Mouse (Mus musculus): ENCODE results near the gene Ccdc146.
A peak's percentile ranks its signal among the peaks of the same experiment; 100 is the strongest.

The Ccdc146 gene

GRCm38 (mm10) chr5:21424614-21425602 is at the start of gene Ccdc146, which contains the start of gene Fam185a:
TSS of gene Ccdc146 (minus strand) at chr5:21424677.
TSS of gene Fam185a (plus strand) at chr5:21424958.
- DNase-seq (ENCODE audit: low spot score), result peak; percentile 99

- no peak for DNase-seq (ENCODE audit: low spot score)
These were observed 43.6 kb upstream of the Ccdc146 start for GRCm38 (mm10) chr5:21468100-21468499.

GRCm38 (mm10) chr5:21467387-21467786 is 42.9 kb upstream of the Ccdc146 start:
- DNase-seq (ENCODE audit: low spot score), result no peak

DNA sequence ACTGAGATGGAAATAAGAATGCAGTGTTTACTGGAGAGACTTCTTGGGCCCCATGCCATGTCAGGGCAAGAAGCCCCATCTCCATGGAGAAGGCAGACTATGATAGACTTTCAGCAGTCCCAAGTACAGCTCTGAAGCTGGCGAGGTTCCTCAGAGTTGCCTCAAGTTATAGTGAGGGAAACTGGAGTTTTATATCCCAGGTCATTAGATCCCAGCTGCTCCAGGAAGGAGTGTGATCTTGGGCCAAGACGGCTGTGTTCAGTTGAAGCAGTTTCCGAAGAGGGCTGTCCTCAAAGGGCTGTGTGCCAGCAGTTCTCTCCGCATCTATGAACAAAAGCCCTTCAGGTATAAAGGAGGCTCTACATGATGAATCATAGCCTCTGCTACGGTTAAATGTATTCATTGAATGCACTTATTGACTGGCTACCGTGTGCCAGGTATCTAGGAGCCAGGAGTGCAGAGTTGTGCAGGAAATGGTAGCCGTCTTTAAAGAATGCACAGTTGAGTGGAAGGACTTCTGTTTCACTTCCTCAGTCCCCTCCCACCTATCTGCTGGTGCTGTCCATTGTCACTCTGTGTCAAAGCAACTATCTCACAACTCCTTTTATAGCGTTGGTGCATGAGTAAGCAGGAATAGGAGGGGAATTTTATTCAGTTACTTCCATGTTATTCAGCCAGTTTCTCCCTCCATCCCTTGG is 16.5 kb upstream of the Ccdc146 start:
- DNase-seq (ENCODE audit: low spot score), result no peak

GRCm38 (mm10) chr5:21439446-21440110 is 15.1 kb upstream of the Ccdc146 start:
- DNase-seq (ENCODE audit: low spot score), result no peak

GRCm38 (mm10) chr5:21438428-21438827 is 14.0 kb upstream of the Ccdc146 start:
- no peak for DNase-seq (ENCODE audit: low spot score)

DNA sequence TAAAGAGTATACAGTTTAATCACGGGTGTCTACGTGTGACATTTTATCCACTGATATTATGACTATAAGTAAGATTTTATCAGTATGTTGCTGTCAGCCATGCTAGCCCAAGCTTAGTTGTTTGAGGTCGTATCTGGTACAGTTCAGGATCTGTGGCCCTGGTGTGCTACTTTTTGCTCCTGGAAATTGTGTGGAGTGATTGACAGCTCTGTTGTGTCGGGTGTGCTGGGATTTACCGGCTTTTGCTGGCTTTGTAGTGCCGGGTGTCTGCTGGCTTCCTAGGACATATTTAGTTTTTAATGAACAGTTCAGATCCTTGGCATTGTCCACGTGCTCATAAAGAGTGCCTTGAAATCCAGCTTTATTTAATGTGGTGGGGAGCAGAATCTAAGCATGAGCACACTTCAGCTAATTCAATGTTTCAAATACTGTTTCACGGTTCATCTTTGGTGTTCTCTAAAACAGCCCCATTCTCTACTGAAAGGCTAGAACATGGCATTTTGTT is 12.0 kb upstream of the Ccdc146 start:
- no peak for DNase-seq (ENCODE audit: low spot score)

GRCm38 (mm10) chr5:21434148-21434929 is 9.9 kb upstream of the Ccdc146 start:
- DNase-seq (ENCODE audit: low spot score), result peak; percentile 50

GRCm38 (mm10) chr5:21426666-21427065 is 2.2 kb upstream of the Ccdc146 start:
- no peak for DNase-seq (ENCODE audit: low spot score)

GRCm38 (mm10) chr5:21420609-21421008 is 3.9 kb downstream of the Ccdc146 start:
- peak; percentile 60 for DNase-seq (ENCODE audit: low spot score)

GRCm38 (mm10) chr5:21418613-21419012 is 5.9 kb downstream of the Ccdc146 start:
- DNase-seq (ENCODE audit: low spot score), result no peak

GRCm38 (mm10) chr5:21414116-21414820 is 10.2 kb downstream of the Ccdc146 start:
- no peak for DNase-seq (ENCODE audit: low spot score)

GRCm38 (mm10) chr5:21413322-21413721 is 11.2 kb downstream of the Ccdc146 start:
- no peak for DNase-seq (ENCODE audit: low spot score)

GRCm38 (mm10) chr5:21412056-21412455 is 12.4 kb downstream of the Ccdc146 start:
- DNase-seq (ENCODE audit: low spot score), result no peak

- no peak for DNase-seq (ENCODE audit: low spot score)
These were observed 13.2 kb downstream of the Ccdc146 start for GRCm38 (mm10) chr5:21411261-21411666.

GRCm38 (mm10) chr5:21395205-21395840 is 29.2 kb downstream of the Ccdc146 start:
- DNase-seq (ENCODE audit: low spot score), result peak; percentile 16

DNA sequence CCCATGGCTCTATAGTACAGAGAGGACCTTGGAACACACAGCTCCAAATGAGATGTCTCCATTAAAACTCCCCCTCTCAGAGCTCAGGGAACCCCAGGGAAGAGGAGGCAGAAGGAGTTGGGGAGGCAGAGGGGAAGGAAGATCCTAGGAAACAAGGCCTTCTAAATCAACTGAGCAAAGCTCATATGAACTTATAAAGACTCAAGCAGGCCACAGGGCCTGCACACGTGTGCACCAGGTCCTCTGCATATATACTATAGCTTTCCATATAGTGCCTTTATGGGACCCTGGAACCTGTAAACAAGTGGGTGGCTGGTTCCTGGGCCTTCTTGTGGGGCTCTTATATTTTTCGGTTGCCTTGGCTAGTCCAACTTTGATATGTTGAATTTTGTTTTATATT is 29.9 kb downstream of the Ccdc146 start:
- DNase-seq (ENCODE audit: low spot score), result no peak

DNA sequence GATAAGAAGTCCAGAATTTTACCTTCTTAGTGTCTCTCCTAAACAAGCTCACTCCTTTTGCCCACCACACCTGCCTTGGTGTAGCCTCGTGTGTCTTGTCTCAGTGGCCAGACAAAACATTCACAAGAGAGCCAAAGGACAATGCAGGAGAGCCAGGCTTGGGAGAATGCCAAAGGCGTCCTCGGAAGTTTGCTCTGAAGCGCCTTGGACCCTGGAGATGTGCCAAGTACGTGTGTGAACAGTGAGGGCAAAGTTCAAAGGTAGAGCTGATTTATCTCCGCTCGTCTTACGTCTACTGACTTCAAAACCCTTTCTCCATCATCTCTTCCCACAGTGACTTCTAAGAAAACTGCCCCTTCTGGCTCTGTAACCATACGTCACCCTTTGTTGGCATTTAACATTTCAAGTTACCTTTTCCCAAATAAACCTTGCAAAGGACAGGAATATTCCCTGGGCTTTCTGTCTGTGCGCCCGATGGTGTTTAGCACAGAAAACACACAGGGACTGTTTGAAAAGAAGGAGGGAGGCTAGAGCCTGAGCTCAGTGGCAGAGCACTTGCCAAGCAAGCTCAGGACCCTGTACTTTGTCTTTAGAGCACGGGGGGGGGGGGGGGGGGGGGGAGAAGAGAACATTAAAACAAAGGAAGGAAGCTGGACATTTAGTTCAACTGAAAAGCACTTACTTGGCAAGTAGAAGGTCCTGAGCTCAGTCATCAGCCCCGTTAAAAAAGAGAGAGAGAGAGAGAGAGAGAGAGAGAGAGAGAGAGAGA is 32.7 kb downstream of the Ccdc146 start:
- no peak for DNase-seq (ENCODE audit: low spot score)

DNA sequence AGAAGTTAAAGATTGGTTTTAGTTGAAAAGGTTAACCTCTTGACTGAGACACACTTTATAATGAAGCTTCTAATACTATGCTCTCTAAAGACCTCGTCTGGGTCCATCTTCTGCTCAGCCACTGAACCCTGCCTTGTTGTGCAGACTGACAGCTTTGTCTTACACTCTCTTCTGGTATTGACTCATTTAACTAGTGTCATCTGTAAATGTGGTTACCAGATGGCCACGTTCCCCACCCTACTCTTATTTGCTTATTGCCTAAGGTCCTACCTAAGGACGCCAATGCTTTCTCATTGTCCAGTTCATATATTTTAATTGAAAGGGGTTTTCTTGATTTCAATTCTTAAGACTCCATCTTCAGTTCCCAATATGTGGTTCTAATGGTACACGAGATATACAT is 35.6 kb downstream of the Ccdc146 start:
- DNase-seq (ENCODE audit: low spot score), result no peak

Data from embryo, embryonic 10.5 days (tissue).